Comparison of ENCODE assay signal across 16 mouse cellular contexts in the genomic region with DNA sequence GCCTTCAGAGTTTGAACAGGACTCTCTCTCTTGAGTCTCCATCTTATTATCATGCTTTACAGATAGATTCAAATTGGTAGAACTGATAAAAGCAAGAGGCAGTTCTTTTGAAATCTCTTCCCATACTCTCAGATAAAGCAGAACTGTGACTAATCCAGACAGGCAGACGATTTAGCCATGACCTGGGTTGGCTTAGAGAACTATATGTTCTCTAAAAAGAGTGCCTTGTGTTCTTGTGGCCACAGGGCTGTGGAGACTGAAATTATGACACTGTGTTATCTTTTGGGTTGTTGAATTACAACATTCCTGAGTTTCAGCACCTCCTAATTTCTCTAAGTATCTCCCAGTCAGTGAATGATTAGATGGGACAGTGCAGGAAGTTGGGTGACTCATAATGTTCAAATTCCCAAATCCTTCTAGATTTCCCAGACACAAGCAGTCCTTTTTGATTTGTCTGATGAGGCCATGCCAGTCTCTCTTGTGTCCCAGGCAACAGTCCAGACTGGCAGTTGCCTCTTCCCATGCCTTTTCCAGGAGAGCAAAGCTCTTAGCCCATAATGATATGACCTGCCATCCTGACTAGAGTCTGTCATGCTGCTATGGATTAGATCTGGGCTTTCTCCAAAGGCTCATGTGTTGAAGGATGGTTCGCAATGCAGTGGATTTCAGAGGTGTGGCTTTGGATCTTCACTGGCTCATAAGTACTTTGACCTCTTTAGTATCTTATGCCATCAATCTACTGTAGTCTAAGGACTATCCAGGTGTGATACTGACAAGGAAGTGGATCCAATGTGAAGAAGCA.
DNase-seq lines count a peak whose midpoint lies in the region; ATAC-seq and TF ChIP-seq lines count a peak whose summit lies in the region.
"Had no signal": no experiment of that assay in that cellular context is flagged by ENCODE, and none has a peak within 500 bp of the region (broad histone marks: within the 10 kb centered on the region; RNA-seq: fewer than 3 reads in every experiment).

No protein-coding gene starts in this region.

- no peaks in the 10 kb centered on the region for H3K79me2 ChIP-seq in C2C12 (ENCODE audit: control insufficient read depth, insufficient read depth)

- peak; percentile 78 for DNase-seq in 3T3-L1 (ENCODE audit: low read depth, low spot score)
- DNase-seq in thymus, postnatal 4 days = no peak
- DNase-seq: adrenal gland, postnatal 10 days; cerebellum, adult 18-20 months; forebrain, postnatal 0 days; kidney, adult 18-20 months; kidney, postnatal 25 days; liver, embryonic 13.5 days; lung, postnatal 10 days had no signal

- no peaks in the 10 kb centered on the region for H3K36me3 ChIP-seq in C2C12 (ENCODE audit: control insufficient read depth, insufficient read depth)
- no peaks in the 10 kb centered on the region for H3K36me3 ChIP-seq in hindbrain, embryonic 13.5 days
- H3K36me3 ChIP-seq: liver, embryonic 13.5 days; midbrain, embryonic 12.5 days had no signal

- TF ChIP-seq CTCF in C2C12 (IDR thresholded peaks at IDR 0.05; ENCODE audit: control insufficient read depth, insufficient read depth, insufficient read length) = no peak
- no peak for TF ChIP-seq CTCF in embryonic fibroblast, embryonic 13.5 days (IDR thresholded peaks at IDR 0.05; ENCODE audit: borderline replicate concordance, insufficient read depth, low read length)

- ATAC-seq in megakaryocyte progenitor cell, adult 5-6 weeks (replicated peaks; ENCODE audit: poor library complexity) = peak; percentile 88
- no peak for ATAC-seq in activated CD4-positive, CD25-positive, alpha-beta regulatory T cell, adult 4 months
- no peak for ATAC-seq in hindbrain, embryonic 13.5 days (ENCODE audit: low FRiP score)
- ATAC-seq: forebrain, postnatal 0 days had no signal

- H3K9me3 ChIP-seq in hindbrain, embryonic 13.5 days = no peaks in the 10 kb centered on the region
- H3K9me3 ChIP-seq: liver, embryonic 13.5 days; midbrain, embryonic 12.5 days had no signal

- H3K4me1 ChIP-seq in embryonic fibroblast, embryonic 13.5 days (ENCODE audit: control insufficient read depth, insufficient read depth, low read length) = peaks cover 5% of the 10 kb centered on the region; the same call in 1 of the 2 replicates
- no peaks in the 10 kb centered on the region for H3K4me1 ChIP-seq in hindbrain, embryonic 13.5 days (replicated peaks)
- H3K4me1 ChIP-seq: liver, embryonic 13.5 days; midbrain, embryonic 12.5 days had no signal

- H3K9ac ChIP-seq in hindbrain, embryonic 13.5 days = no peak overlapping the region
- H3K9ac ChIP-seq: forebrain, postnatal 0 days; hindbrain, embryonic 14.5 days; liver, embryonic 13.5 days; midbrain, embryonic 12.5 days had no signal

- H3K79me3 ChIP-seq in C2C12 (ENCODE audit: low read depth) = no peaks in the 10 kb centered on the region

- H3K4me2 ChIP-seq in hindbrain, embryonic 13.5 days = no peak overlapping the region
- H3K4me2 ChIP-seq: hindbrain, embryonic 14.5 days; liver, embryonic 13.5 days; midbrain, embryonic 12.5 days had no signal

- no peak overlapping the region for H3K4me3 ChIP-seq in C2C12 (ENCODE audit: insufficient read depth, poor library complexity, severe bottlenecking)
- no peak overlapping the region for H3K4me3 ChIP-seq in embryonic fibroblast, embryonic 13.5 days (ENCODE audit: insufficient read depth, low read length)
- no peak overlapping the region for H3K4me3 ChIP-seq in hindbrain, embryonic 13.5 days
- H3K4me3 ChIP-seq: liver, embryonic 13.5 days; midbrain, embryonic 12.5 days had no signal

- peak overlapping the region; percentile 21 for H3K27ac ChIP-seq in embryonic fibroblast, embryonic 13.5 days (ENCODE audit: insufficient read depth, low read length)
- H3K27ac ChIP-seq in hindbrain, embryonic 13.5 days = no peak overlapping the region
- H3K27ac ChIP-seq: hindbrain, embryonic 14.5 days; liver, embryonic 13.5 days; midbrain, embryonic 12.5 days had no signal

- H3ac ChIP-seq in C2C12 (ENCODE audit: control insufficient read depth, insufficient read length, low read depth) = no peak overlapping the region

- 72% methylated on average over 2 of the region's 2 CpGs for WGBS in hindbrain, embryonic 13.5 days

- no peak for TF ChIP-seq POLR2A in embryonic fibroblast, embryonic 13.5 days (IDR thresholded peaks at IDR 0.05; ENCODE audit: low read depth, low read length)

- no peaks in the 10 kb centered on the region for H3K27me3 ChIP-seq in C2C12 (ENCODE audit: control insufficient read depth, insufficient read depth, insufficient read length)
- H3K27me3 ChIP-seq in hindbrain, embryonic 13.5 days = no peaks in the 10 kb centered on the region
- H3K27me3 ChIP-seq: liver, embryonic 13.5 days; midbrain, embryonic 12.5 days had no signal

TF ChIP-seq in C2C12, 6 proteins besides CTCF, POLR2A, EP300 and RAD21:
- no peak for TF ChIP-seq MAX (IDR thresholded peaks at IDR 0.05)
- no peak for TF ChIP-seq USF1 (IDR thresholded peaks at IDR 0.05; ENCODE audit: low read depth)
- peak; percentile 5 for TF ChIP-seq MYOD1 (IDR thresholded peaks at IDR 0.05; ENCODE audit: control insufficient read depth, insufficient read length, low read depth)
